Mouse (Mus musculus): ENCODE measurements around the gene 9230104L09Rik. TPM values are rescaled to one million over a fixed set of nuclear protein-coding genes. Genes with fewer than 3 reads are reported as not detected.

9230104L09Rik gene
- total RNA-seq (2021), result not detected

- intact Hi-C loops (cut with DNase I), result no loop called here
- DNase-seq (ENCODE audit: low spot score in 2 of 2), result no peak
Observed at GRCm38 (mm10) chr2:148864966-148865365, at the start of gene 9230104L09Rik. TSS of gene 9230104L09Rik (minus strand) at chr2:148865038.

- intact Hi-C loops (cut with DNase I), result loop anchor here (1.0 kb wide), 2 partner anchors 51 to 150 kb away; no protein-coding TSS in a partner anchor
- peak; percentile 57 to 73 for DNase-seq (ENCODE audit: low spot score in 2 of 2)
Observed at GRCm38 (mm10) chr2:148902286-148902685, 37.4 kb upstream of the 9230104L09Rik start.

GRCm38 (mm10) chr2:148900305-148900704, 35.5 kb upstream of the 9230104L09Rik start:
- intact Hi-C loops (cut with DNase I), result loop anchor here (2.0 kb wide), 1 partner anchor 26 kb away; the partner anchor contains the start of gene Cst3
- no peak for DNase-seq (ENCODE audit: low spot score in 2 of 2)

- no peak for DNase-seq (ENCODE audit: low spot score in 2 of 2)
- intact Hi-C loops (cut with DNase I), result no loop called here
Observed at GRCm38 (mm10) chr2:148896219-148896618, 31.4 kb upstream of the 9230104L09Rik start.

GRCm38 (mm10) chr2:148893107-148893506, 28.3 kb upstream of the 9230104L09Rik start:
- DNase-seq (ENCODE audit: low spot score in 2 of 2), result no peak
- intact Hi-C loops (cut with DNase I), result no loop called here

GRCm38 (mm10) chr2:148890021-148890851, 25.4 kb upstream of the 9230104L09Rik start:
- intact Hi-C loops (cut with DNase I), result no loop called here
- peak in 1 of 2 experiments; percentile 70 for DNase-seq (ENCODE audit: low spot score in 2 of 2)

- no peak for DNase-seq (ENCODE audit: low spot score in 2 of 2)
- intact Hi-C loops (cut with DNase I), result no loop called here
Observed at GRCm38 (mm10) chr2:148889331-148890010, 24.6 kb upstream of the 9230104L09Rik start.

- intact Hi-C loops (cut with DNase I), result no loop called here
- no peak for DNase-seq (ENCODE audit: low spot score in 2 of 2)
Observed at GRCm38 (mm10) chr2:148888872-148889271, 24.0 kb upstream of the 9230104L09Rik start.

GRCm38 (mm10) chr2:148884738-148885137, 19.9 kb upstream of the 9230104L09Rik start:
- intact Hi-C loops (cut with DNase I), result no loop called here
- no peak for DNase-seq (ENCODE audit: low spot score in 2 of 2)

- intact Hi-C loops (cut with DNase I), result no loop called here
- DNase-seq (ENCODE audit: low spot score in 2 of 2), result no peak
Observed at GRCm38 (mm10) chr2:148879199-148879598, 14.4 kb upstream of the 9230104L09Rik start.

- intact Hi-C loops (cut with DNase I), result no loop called here
- no peak for DNase-seq (ENCODE audit: low spot score in 2 of 2)
Observed at GRCm38 (mm10) chr2:148878641-148879130, 13.8 kb upstream of the 9230104L09Rik start.

GRCm38 (mm10) chr2:148877016-148877770, 12.4 kb upstream of the 9230104L09Rik start:
- intact Hi-C loops (cut with DNase I), result no loop called here
- peak in 1 of 2 experiments; percentile 48 for DNase-seq (ENCODE audit: low spot score in 2 of 2)

- intact Hi-C loops (cut with DNase I), result loop anchor here (2.0 kb wide), 1 partner anchor 25 kb away; no protein-coding TSS in a partner anchor
Observed at GRCm38 (mm10) chr2:148875335-148875811, 10.5 kb upstream of the 9230104L09Rik start, which contains the start of gene Cst3. TSS of gene Cst3 (minus strand) at chr2:148875692.

GRCm38 (mm10) chr2:148874617-148875334, 9.9 kb upstream of the 9230104L09Rik start:
- DNase-seq (ENCODE audit: low spot score in 2 of 2), result peak in 1 of 2 experiments; percentile 33
- intact Hi-C loops (cut with DNase I), result loop anchor here (2.0 kb wide), 1 partner anchor 26 kb away; no protein-coding TSS in a partner anchor

More at GRCm38 (mm10) chr2:148875335-148875811, 10.5 kb upstream of the 9230104L09Rik start, which contains the start of gene Cst3:
- DNase-seq (ENCODE audit: low spot score in 2 of 2), result peak; percentile 88 to 94

GRCm38 (mm10) chr2:148874224-148874616, 9.4 kb upstream of the 9230104L09Rik start:
- DNase-seq (ENCODE audit: low spot score in 2 of 2), result no peak
- intact Hi-C loops (cut with DNase I), result loop anchor here (2.0 kb wide), 1 partner anchor 27 kb away; no protein-coding TSS in a partner anchor

- intact Hi-C loops (cut with DNase I), result no loop called here
- peak in 1 of 2 experiments; percentile 40 for DNase-seq (ENCODE audit: low spot score in 2 of 2)
Observed at GRCm38 (mm10) chr2:148872860-148873259, 8.0 kb upstream of the 9230104L09Rik start.

- intact Hi-C loops (cut with DNase I), result no loop called here
- DNase-seq (ENCODE audit: low spot score in 2 of 2), result no peak
Observed at GRCm38 (mm10) chr2:148870526-148870925, 5.7 kb upstream of the 9230104L09Rik start.

- intact Hi-C loops (cut with DNase I), result no loop called here
- no peak for DNase-seq (ENCODE audit: low spot score in 2 of 2)
Observed at GRCm38 (mm10) chr2:148868959-148869358, 4.1 kb upstream of the 9230104L09Rik start.
